9 mouse cellular contexts compared by ENCODE assay signal in genomic region chr10:71218228-71218892, GRCm38 (mm10). TPM values are rescaled to one million over a fixed set of nuclear protein-coding genes. Genes with fewer than 3 reads are reported as not detected.
DNase-seq lines count a peak whose midpoint lies in the region; ATAC-seq and TF ChIP-seq lines count a peak whose summit lies in the region.
"Had no signal": no experiment of that assay in that cellular context is flagged by ENCODE, and none has a peak within 500 bp of the region (broad histone marks: within the 10 kb centered on the region; RNA-seq: fewer than 3 reads in every experiment).

No protein-coding gene starts in this region.

- no peaks in the 10 kb centered on the region for H3K79me2 ChIP-seq in liver, adult 2 months (ENCODE audit: control insufficient read depth, insufficient read depth, low read length)

- no peak for TF ChIP-seq POLR2A in liver, adult 2 months (IDR thresholded peaks at IDR 0.05; ENCODE audit: extremely low read depth, insufficient read depth, low read length)

- peaks cover 15% of the 10 kb centered on the region for H3K36me3 ChIP-seq in heart, embryonic 12.5 days
- H3K36me3 ChIP-seq in kidney, embryonic 16.5 days (ENCODE audit: insufficient read depth, low read length), result peaks cover 11% of the 10 kb centered on the region; the same call in 1 of the 2 replicates
- H3K36me3 ChIP-seq in liver, adult 2 months (ENCODE audit: control insufficient read depth, insufficient read depth, low read length), result no peaks in the 10 kb centered on the region; the same call in 1 of the 2 replicates
- H3K36me3 ChIP-seq in stomach, embryonic 15.5 days, result no peaks in the 10 kb centered on the region

- peak; percentile 81 for TF ChIP-seq CTCF in liver, adult 2 months (IDR thresholded peaks at IDR 0.05; ENCODE audit: low read depth, low read length)

- H3K9me3 ChIP-seq in heart, embryonic 12.5 days (replicated peaks), result peaks cover 10% of the 10 kb centered on the region; the same call in 1 of the 2 replicates
- no peaks in the 10 kb centered on the region for H3K9me3 ChIP-seq in kidney, embryonic 16.5 days (ENCODE audit: low read length)
- no peaks in the 10 kb centered on the region for H3K9me3 ChIP-seq in stomach, embryonic 15.5 days

- no peak overlapping the region for H3K27ac ChIP-seq in heart, embryonic 12.5 days (ENCODE audit: poor library complexity, severe bottlenecking)
- H3K27ac ChIP-seq in kidney, embryonic 16.5 days (ENCODE audit: low read length), result no peak overlapping the region
- H3K27ac ChIP-seq in liver, adult 2 months (replicated peaks; ENCODE audit: insufficient read depth, low read depth, low read length), result no peak overlapping the region
- no peak overlapping the region for H3K27ac ChIP-seq in stomach, embryonic 15.5 days

- H3K4me3 ChIP-seq in heart, embryonic 12.5 days, result no peak overlapping the region
- no peak overlapping the region for H3K4me3 ChIP-seq in kidney, embryonic 16.5 days (ENCODE audit: low read length)
- H3K4me3 ChIP-seq in liver, adult 2 months (ENCODE audit: insufficient read depth, low read depth, low read length), result no peak overlapping the region
- H3K4me3 ChIP-seq in stomach, embryonic 15.5 days (replicated peaks), result no peak overlapping the region
- H3K4me3 ChIP-seq: erythroblast, embryonic 14.5 days had no signal

- no peak overlapping the region for H3K9ac ChIP-seq in heart, embryonic 12.5 days
- H3K9ac ChIP-seq in kidney, embryonic 16.5 days (replicated peaks; ENCODE audit: low read length), result no peak overlapping the region
- no peak overlapping the region for H3K9ac ChIP-seq in liver, adult 2 months (ENCODE audit: low read depth, low read length)
- no peak overlapping the region for H3K9ac ChIP-seq in stomach, embryonic 15.5 days

- H3K27me3 ChIP-seq in heart, embryonic 12.5 days (replicated peaks), result no peaks in the 10 kb centered on the region
- H3K27me3 ChIP-seq in kidney, embryonic 16.5 days (ENCODE audit: insufficient read depth, low read length), result no peaks in the 10 kb centered on the region
- H3K27me3 ChIP-seq in liver, adult 2 months (ENCODE audit: control insufficient read depth, insufficient read depth, low read length), result no peaks in the 10 kb centered on the region
- H3K27me3 ChIP-seq in stomach, embryonic 15.5 days (replicated peaks), result no peaks in the 10 kb centered on the region

- peaks cover 13% of the 10 kb centered on the region for H3K4me1 ChIP-seq in heart, embryonic 12.5 days (replicated peaks)
- H3K4me1 ChIP-seq in kidney, embryonic 16.5 days (ENCODE audit: insufficient read depth, low read length), result peaks cover 3% of the 10 kb centered on the region
- no peaks in the 10 kb centered on the region for H3K4me1 ChIP-seq in liver, adult 2 months (ENCODE audit: control insufficient read depth, insufficient read depth, low read length)
- no peaks in the 10 kb centered on the region for H3K4me1 ChIP-seq in stomach, embryonic 15.5 days

- 13% methylated on average over 8 of the region's 8 CpGs for WGBS in heart, embryonic 12.5 days
- 16% methylated on average over 8 of the region's 8 CpGs for WGBS in kidney, embryonic 16.5 days
- WGBS in liver, adult 2 months, result 21% methylated on average over 8 of the region's 8 CpGs
- WGBS in stomach, embryonic 15.5 days, result 11% methylated on average over 8 of the region's 8 CpGs

- peak; percentile 79 for DNase-seq in CD4-positive, CD25-positive, alpha-beta regulatory T cell, adult 2 months (ENCODE audit: low read depth, low spot score)
- peak; percentile 93 for DNase-seq in brain, adult 2 months (ENCODE audit: low read depth, low spot score)
- peak; percentile 51 for DNase-seq in liver, adult 2 months (ENCODE audit: extremely low read depth, low read depth, low spot score)
- DNase-seq in neural tube, embryonic 10.5 days (ENCODE audit: extremely low spot score, low spot score), result peak; percentile 82

- peak; percentile 57 for ATAC-seq in erythroblast, adult 5-6 weeks (replicated peaks; ENCODE audit: low FRiP score, poor library complexity, severe bottlenecking)
- no peak for ATAC-seq in heart, embryonic 12.5 days (ENCODE audit: insufficient number of reproducible peaks, low FRiP score)
- peak; percentile 65 for ATAC-seq in kidney, embryonic 16.5 days (ENCODE audit: low FRiP score, low TSS enrichment)
- ATAC-seq in stomach, embryonic 15.5 days (ENCODE audit: insufficient read depth, low FRiP score, low read depth), result peak; percentile 71

- H3K4me2 ChIP-seq in heart, embryonic 12.5 days, result peak overlapping the region; percentile 38
- 0 out of 2 replicates have a peak overlapping the region, but pooled peaks have one; percentile 13 for H3K4me2 ChIP-seq in kidney, embryonic 16.5 days (replicated peaks; ENCODE audit: low read depth, low read length)
- no peak overlapping the region for H3K4me2 ChIP-seq in stomach, embryonic 15.5 days

RNA-seq across cellular contexts. Expression of gene Tfam, which starts 19.7 kb away (rescaled TPM):
- 4.0 and 8.4 TPM in 2 replicates for total RNA-seq in erythroblast, adult 5-6 weeks (2015; ENCODE audit: low replicate concordance)
- 17.6 and 46.9 TPM in 2 replicates for total RNA-seq in erythroblast, adult 5-6 weeks (2017; ENCODE audit: low replicate concordance)
- polyA plus RNA-seq in heart, embryonic 12.5 days (2016; fragmentation: Nextera tagmentation; extraction: Ambion mirVana), result 60.0 and 63.7 TPM in 2 replicates
- polyA plus RNA-seq in kidney, embryonic 16.5 days (2015; fragmentation: Nextera tagmentation; extraction: Ambion mirVana), result 84.6 and 89.5 TPM in 2 replicates
- total RNA-seq in liver, adult 2 months (2014; rRNA removed), result 18.5 and 19.6 TPM in 2 replicates
- polyA plus RNA-seq in liver, adult 2 months (2012; rRNA removed), result 10.4 and 11.6 TPM in 2 replicates
- 74.2 and 82.5 TPM in 2 replicates for polyA plus RNA-seq in stomach, embryonic 15.5 days (2015; fragmentation: Nextera tagmentation; extraction: Ambion mirVana)

RNA-seq across cellular contexts. Expression of gene Bicc1, which starts 58.9 kb away (rescaled TPM):
- total RNA-seq in erythroblast, adult 5-6 weeks (2015; ENCODE audit: low replicate concordance), result not detected in 2 replicates
- total RNA-seq in erythroblast, adult 5-6 weeks (2017; ENCODE audit: low replicate concordance), result not detected in 2 replicates
- 21.7 and 24.2 TPM in 2 replicates for polyA plus RNA-seq in heart, embryonic 12.5 days (2016; fragmentation: Nextera tagmentation; extraction: Ambion mirVana)
- polyA plus RNA-seq in kidney, embryonic 16.5 days (2015; fragmentation: Nextera tagmentation; extraction: Ambion mirVana), result 44.7 and 48.0 TPM in 2 replicates
- 1.6 and 1.7 TPM in 2 replicates for total RNA-seq in liver, adult 2 months (2014; rRNA removed)
- 0.75 and 1.0 TPM in 2 replicates for polyA plus RNA-seq in liver, adult 2 months (2012; rRNA removed)
- 23.1 and 26.9 TPM in 2 replicates for polyA plus RNA-seq in stomach, embryonic 15.5 days (2015; fragmentation: Nextera tagmentation; extraction: Ambion mirVana)
- polyA plus RNA-seq: erythroblast, embryonic 14.5 days had no signal

Comparison
In these comparisons a context has a peak if more than half of its experiments do, and no peak if none do; other contexts are left out.
1. RNA of gene Bicc1, which starts 58.9 kb away (polyA plus RNA-seq): 44.7 to 48.0 TPM in kidney, embryonic 16.5 days, 23.1 to 26.9 TPM in stomach, embryonic 15.5 days and 21.7 to 24.2 TPM in heart, embryonic 12.5 days; 0.75 to 1.0 TPM in liver, adult 2 months; every median in the first group is over 10 times any median in the second.
2. Peak in every context shown above with its lines, with median percentiles within 50 percentile points of each other: DNase-seq.